Mouse (Mus musculus): ENCODE results near the gene Gad2.
A peak's percentile ranks its signal among the peaks of the same experiment; 100 is the strongest.

The Gad2 gene

GRCm38 (mm10) chr2:22646134-22646533 is 24.1 kb downstream of the Gad2 start:
- DNase-seq (ENCODE audit: low read depth): no peak

GRCm38 (mm10) chr2:22648394-22648793 is 26.4 kb downstream of the Gad2 start:
- DNase-seq (ENCODE audit: low read depth): no peak

GRCm38 (mm10) chr2:22651826-22652225 is 29.8 kb downstream of the Gad2 start:
- no peak for DNase-seq (ENCODE audit: low read depth)

GRCm38 (mm10) chr2:22663731-22664130 is 41.7 kb downstream of the Gad2 start:
- DNase-seq (ENCODE audit: low read depth): no peak

- no peak for DNase-seq (ENCODE audit: low read depth)
Observed at GRCm38 (mm10) chr2:22670415-22670814, 48.4 kb downstream of the Gad2 start.

- no peak for DNase-seq (ENCODE audit: low read depth)
Observed at GRCm38 (mm10) chr2:22671348-22671747, 49.3 kb downstream of the Gad2 start.

- DNase-seq (ENCODE audit: low read depth): no peak
Observed at GRCm38 (mm10) chr2:22677066-22677465, 55.1 kb downstream of the Gad2 start.

GRCm38 (mm10) chr2:22679944-22680343 is 57.9 kb downstream of the Gad2 start:
- no peak for DNase-seq (ENCODE audit: low read depth)

- no peak for DNase-seq (ENCODE audit: low read depth)
Observed at GRCm38 (mm10) chr2:22689969-22690368, 68.0 kb downstream of the Gad2 start.

- no peak for DNase-seq (ENCODE audit: low read depth)
Observed at GRCm38 (mm10) chr2:22704780-22705727, 83.0 kb downstream of the Gad2 start.

GRCm38 (mm10) chr2:22706233-22706632 is 84.2 kb downstream of the Gad2 start:
- no peak for DNase-seq (ENCODE audit: low read depth)

GRCm38 (mm10) chr2:22721522-22722470 is 99.8 kb downstream of the Gad2 start:
- DNase-seq (ENCODE audit: low read depth): peak; percentile 77

- DNase-seq (ENCODE audit: low read depth): no peak
Observed at GRCm38 (mm10) chr2:22723927-22724534, 102.0 kb downstream of the Gad2 start.

GRCm38 (mm10) chr2:22727113-22727512 is 105.1 kb downstream of the Gad2 start:
- no peak for DNase-seq (ENCODE audit: low read depth)

- DNase-seq (ENCODE audit: low read depth): no peak
Observed at GRCm38 (mm10) chr2:22736134-22736533, 114.1 kb downstream of the Gad2 start.

- DNase-seq (ENCODE audit: low read depth): no peak
Observed at GRCm38 (mm10) chr2:22739369-22739768, 117.4 kb downstream of the Gad2 start.

GRCm38 (mm10) chr2:22740441-22740840 is 118.4 kb downstream of the Gad2 start:
- DNase-seq (ENCODE audit: low read depth): no peak

GRCm38 (mm10) chr2:22741222-22741621 is 119.2 kb downstream of the Gad2 start:
- DNase-seq (ENCODE audit: low read depth): no peak

Measured in c-Kit-positive CD71-negative TER-119-negative erythroid progenitor cells, embryonic 14.5 days (primary cell).